Mouse (Mus musculus): ENCODE results near the gene Scaf11. TPM values are rescaled to one million over a fixed set of nuclear protein-coding genes. Genes with fewer than 3 reads are reported as not detected.
A peak's percentile ranks its signal among the peaks of the same experiment; 100 is the strongest.
"Not testable (repeated sequence)": the region's sequence is repeated elsewhere in the genome, so short reads cannot be mapped to it uniquely, and the experiment has no call there.

Gene Scaf11
- polyA plus RNA-seq, 1 experiment from 2014 or later, result 125 TPM

GRCm38 (mm10) chr15:96460451-96460729 is 253 bp downstream of the Scaf11 start:
- Histone ChIP-seq H3K27me3 (ENCODE audit: low read depth, poor library complexity, severe bottlenecking) (no peaks in the 10 kb centered on the region), H3K27ac (peak overlapping the region; percentile 99), H3K4me1 (peaks cover 36% of the 10 kb centered on the region), H3K4me3 (peak overlapping the region; percentile 94), H3K36me3 (peaks cover 22% of the 10 kb centered on the region), H3K9me3 (replicated peaks) (no peaks in the 10 kb centered on the region)
- WGBS, result under 1% methylated on average over 47 of the region's 50 CpGs
- DNase-seq (ENCODE audit: low spot score), result no peak

DNA sequence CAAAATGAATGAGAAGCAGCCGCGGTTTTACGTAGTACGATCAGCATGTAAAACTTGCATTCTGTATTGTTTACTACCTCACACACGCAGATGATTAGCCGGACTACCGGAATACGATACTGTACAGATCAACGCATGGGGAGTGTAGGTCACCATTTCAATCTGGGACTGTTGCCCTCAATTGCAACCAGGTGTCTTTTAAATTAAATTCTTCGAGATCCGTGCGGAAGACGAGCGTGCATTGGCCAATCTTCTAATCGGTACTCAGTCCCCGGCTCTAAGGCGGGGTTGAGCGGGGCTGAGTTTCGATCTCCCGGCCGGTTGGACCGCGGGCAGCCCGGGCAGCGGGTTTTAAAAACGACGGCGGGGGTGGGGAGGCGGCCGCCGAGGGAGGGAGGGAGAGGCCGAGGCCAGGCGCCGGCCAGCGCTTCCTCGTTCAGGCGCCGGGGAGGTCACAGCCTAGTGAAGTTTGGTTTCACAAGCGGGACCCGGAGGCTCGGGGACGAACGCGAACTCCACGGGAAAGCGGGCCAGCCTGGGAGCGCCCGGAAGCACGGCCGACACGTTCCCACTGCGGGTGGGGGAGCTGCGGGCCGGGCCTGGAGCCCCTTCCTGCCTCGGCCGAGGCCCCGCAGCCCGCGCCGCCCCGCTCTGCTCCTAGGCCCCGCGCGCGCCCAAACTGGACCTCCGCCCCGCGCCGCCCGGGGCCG is 747 bp downstream of the Scaf11 start:
- WGBS, result under 1% methylated on average over 71 of the region's 71 CpGs
- H3K27ac ChIP-seq, result peak overlapping the region; percentile 99
- H3K36me3 ChIP-seq, result peaks cover 22% of the 10 kb centered on the region
- no peaks in the 10 kb centered on the region for H3K9me3 ChIP-seq (replicated peaks)
- DNase-seq (ENCODE audit: low spot score), result peak; percentile 79
- H3K4me3 ChIP-seq, result peak overlapping the region; percentile 94
- H3K4me1 ChIP-seq, result peaks cover 36% of the 10 kb centered on the region
- H3K27me3 ChIP-seq (ENCODE audit: low read depth, poor library complexity, severe bottlenecking), result no peaks in the 10 kb centered on the region

- H3K4me3 ChIP-seq, result no peak overlapping the region
- DNase-seq (ENCODE audit: low spot score), result no peak
- WGBS, result 95% methylated on average over 3 of the region's 3 CpGs
Observed at GRCm38 (mm10) chr15:96458273-96458672, 2.4 kb downstream of the Scaf11 start.

DNA sequence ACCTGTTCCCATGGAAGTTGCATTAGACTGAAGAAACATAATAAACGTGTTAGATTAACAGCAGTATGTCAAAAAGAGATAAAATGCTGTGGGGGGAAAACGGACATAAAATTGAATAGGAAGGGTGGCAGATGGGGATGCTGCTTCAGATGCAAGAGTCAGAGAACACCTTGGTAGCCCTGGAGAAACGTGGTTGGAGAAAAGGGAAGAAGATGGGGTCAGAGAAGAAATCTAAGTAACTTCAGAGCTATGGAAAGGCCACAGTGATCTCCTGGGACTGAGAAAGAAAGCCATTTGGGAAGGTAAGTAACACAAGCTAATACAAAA is 3.3 kb downstream of the Scaf11 start:
- DNase-seq (ENCODE audit: low spot score), result no peak
- Histone ChIP-seq H3K36me3 (peaks cover 26% of the 10 kb centered on the region), H3K27ac (no peak overlapping the region), H3K4me3 (no peak overlapping the region), H3K9me3 (replicated peaks) (no peaks in the 10 kb centered on the region), H3K4me1 (peaks cover 32% of the 10 kb centered on the region), H3K27me3 (ENCODE audit: low read depth, poor library complexity, severe bottlenecking) (no peaks in the 10 kb centered on the region)
- 80% methylated on average over 3 of the region's 3 CpGs for WGBS

More at GRCm38 (mm10) chr15:96458273-96458672, 2.4 kb downstream of the Scaf11 start:
- Histone ChIP-seq H3K36me3 (peaks cover 26% of the 10 kb centered on the region), H3K4me1 (peaks cover 36% of the 10 kb centered on the region), H3K27ac (no peak overlapping the region), H3K27me3 (ENCODE audit: low read depth, poor library complexity, severe bottlenecking) (no peaks in the 10 kb centered on the region), H3K9me3 (replicated peaks) (no peaks in the 10 kb centered on the region)

GRCm38 (mm10) chr15:96456651-96457337 is 3.8 kb downstream of the Scaf11 start:
- no peak overlapping the region for H3K4me3 ChIP-seq
- DNase-seq (ENCODE audit: low spot score), result no peak
- no peak overlapping the region for H3K27ac ChIP-seq
- H3K27me3 ChIP-seq (ENCODE audit: low read depth, poor library complexity, severe bottlenecking), result no peaks in the 10 kb centered on the region
- WGBS, result 90% methylated on average over 5 of the region's 5 CpGs
- peaks cover 30% of the 10 kb centered on the region for H3K36me3 ChIP-seq
- no peaks in the 10 kb centered on the region for H3K9me3 ChIP-seq (replicated peaks)
- peaks cover 27% of the 10 kb centered on the region for H3K4me1 ChIP-seq

GRCm38 (mm10) chr15:96455595-96456214 is 4.9 kb downstream of the Scaf11 start:
- no peak overlapping the region for H3K4me3 ChIP-seq
- no peak for DNase-seq (ENCODE audit: low spot score)
- H3K27ac ChIP-seq, result no peak overlapping the region
- 88% methylated on average over 4 of the region's 4 CpGs for WGBS
- H3K4me1 ChIP-seq, result peaks cover 18% of the 10 kb centered on the region
- H3K36me3 ChIP-seq, result peaks cover 41% of the 10 kb centered on the region
- H3K27me3 ChIP-seq (ENCODE audit: low read depth, poor library complexity, severe bottlenecking), result no peaks in the 10 kb centered on the region
- no peaks in the 10 kb centered on the region for H3K9me3 ChIP-seq (replicated peaks)

DNA sequence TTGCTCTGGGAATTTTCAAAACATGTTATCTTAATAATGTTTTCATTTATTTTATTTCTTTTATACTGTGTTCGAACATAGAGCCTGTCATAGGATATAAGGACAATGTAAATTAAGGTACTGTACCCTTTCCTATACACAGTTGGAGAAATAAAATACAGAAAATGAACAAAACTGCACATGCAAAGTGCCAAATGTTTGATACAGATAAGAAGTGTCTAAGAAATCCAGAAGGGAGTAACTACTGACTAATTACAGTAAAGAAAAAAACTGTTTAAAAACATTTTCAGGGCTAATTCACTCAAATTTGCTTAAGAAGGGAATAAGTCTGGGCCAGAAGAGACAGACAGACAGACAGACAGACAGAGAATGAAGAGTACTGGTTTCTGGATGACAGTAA is 7.3 kb downstream of the Scaf11 start:
- no peak for DNase-seq (ENCODE audit: low spot score)
- 90% methylated on average over 1 of the region's 1 CpGs for WGBS
- peaks cover 52% of the 10 kb centered on the region for H3K36me3 ChIP-seq
- peaks cover 6% of the 10 kb centered on the region for H3K4me1 ChIP-seq
- no peaks in the 10 kb centered on the region for H3K27me3 ChIP-seq (ENCODE audit: low read depth, poor library complexity, severe bottlenecking)
- no peak overlapping the region for H3K4me3 ChIP-seq
- H3K27ac ChIP-seq, result no peak overlapping the region
- H3K9me3 ChIP-seq (replicated peaks), result no peaks in the 10 kb centered on the region

- no peak for DNase-seq (ENCODE audit: low spot score)
- H3K36me3 ChIP-seq, result peaks cover 66% of the 10 kb centered on the region
- H3K4me3 ChIP-seq, result no peak overlapping the region
- no peaks in the 10 kb centered on the region for H3K4me1 ChIP-seq
- no peaks in the 10 kb centered on the region for H3K9me3 ChIP-seq (replicated peaks)
- H3K27me3 ChIP-seq (ENCODE audit: low read depth, poor library complexity, severe bottlenecking), result no peaks in the 10 kb centered on the region
- WGBS, result 93% methylated on average over 7 of the region's 7 CpGs
- no peak overlapping the region for H3K27ac ChIP-seq
Observed at GRCm38 (mm10) chr15:96448656-96449299, 11.9 kb downstream of the Scaf11 start.

- Histone ChIP-seq H3K36me3 (peaks cover 78% of the 10 kb centered on the region), H3K27me3 (ENCODE audit: low read depth, poor library complexity, severe bottlenecking) (no peaks in the 10 kb centered on the region), H3K27ac (no peak overlapping the region), H3K4me1 (no peaks in the 10 kb centered on the region), H3K9me3 (replicated peaks) (no peaks in the 10 kb centered on the region), H3K4me3 (no peak overlapping the region)
- no peak for DNase-seq (ENCODE audit: low spot score)
- 85% methylated on average over 10 of the region's 10 CpGs for WGBS
Observed at GRCm38 (mm10) chr15:96446785-96447184, 13.9 kb downstream of the Scaf11 start.

DNA sequence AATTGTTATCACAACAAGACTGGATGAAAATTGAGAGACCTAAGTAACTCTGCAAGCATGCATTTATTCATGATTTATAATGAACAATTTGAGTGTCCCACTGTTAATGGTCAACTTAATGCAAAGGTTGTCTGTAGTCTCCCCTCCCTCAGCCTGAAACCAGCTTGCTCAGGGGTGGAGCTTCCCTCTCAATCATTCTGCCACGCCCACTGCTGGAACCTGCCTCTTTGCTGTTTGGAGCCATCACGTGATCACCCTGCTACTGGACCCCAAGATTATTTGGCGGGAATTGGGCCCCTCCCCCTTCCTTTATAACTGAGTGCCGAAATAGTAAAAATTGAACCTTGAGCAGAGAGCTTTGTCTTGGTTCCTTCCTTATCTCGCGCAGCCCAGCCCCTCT is 19.2 kb downstream of the Scaf11 start:
- peaks cover 80% of the 10 kb centered on the region for H3K36me3 ChIP-seq
- not testable (repeated sequence) for H3K4me1 ChIP-seq; DNase-seq (ENCODE audit: low spot score); H3K27me3 ChIP-seq (ENCODE audit: low read depth, poor library complexity, severe bottlenecking); H3K27ac ChIP-seq; H3K4me3 ChIP-seq; H3K9me3 ChIP-seq (replicated peaks)
- 81% methylated on average over 6 of the region's 6 CpGs for WGBS

GRCm38 (mm10) chr15:96434202-96434601 is 26.4 kb downstream of the Scaf11 start:
- Histone ChIP-seq H3K9me3 (replicated peaks) (no peaks in the 10 kb centered on the region), H3K4me1 (no peaks in the 10 kb centered on the region), H3K27me3 (ENCODE audit: low read depth, poor library complexity, severe bottlenecking) (no peaks in the 10 kb centered on the region), H3K36me3 (peaks cover 81% of the 10 kb centered on the region), H3K4me3 (no peak overlapping the region), H3K27ac (no peak overlapping the region)
- 91% methylated on average over 1 of the region's 1 CpGs for WGBS
- no peak for DNase-seq (ENCODE audit: low spot score)

GRCm38 (mm10) chr15:96419920-96420319 is 40.7 kb downstream of the Scaf11 start:
- Histone ChIP-seq H3K27me3 (ENCODE audit: low read depth, poor library complexity, severe bottlenecking) (no peaks in the 10 kb centered on the region), H3K4me3 (no peak overlapping the region), H3K36me3 (peaks cover 99% of the 10 kb centered on the region), H3K4me1 (no peaks in the 10 kb centered on the region), H3K27ac (no peak overlapping the region), H3K9me3 (replicated peaks) (no peaks in the 10 kb centered on the region)
- 94% methylated on average over 8 of the region's 8 CpGs for WGBS
- peak; percentile 28 for DNase-seq (ENCODE audit: low spot score)

DNA sequence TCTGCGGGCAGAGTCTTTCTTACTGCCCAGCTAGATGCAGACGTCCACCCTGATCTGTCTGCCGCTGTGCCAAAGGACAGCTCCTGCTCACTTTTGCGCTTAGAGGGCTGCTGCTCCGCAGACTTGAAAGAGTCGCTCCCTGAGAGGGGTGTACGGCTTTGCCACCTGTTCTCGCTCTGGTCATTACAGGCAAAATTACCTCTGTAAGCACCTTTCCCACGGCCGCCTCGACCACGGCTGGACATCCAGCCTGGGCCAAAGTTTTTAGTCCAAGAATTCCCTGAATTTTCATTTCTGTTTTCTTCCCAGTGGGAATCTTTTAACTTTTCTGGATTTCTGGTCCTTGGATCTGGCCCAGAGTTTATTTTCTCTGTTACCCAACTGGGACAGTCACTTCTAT is 42.5 kb downstream of the Scaf11 start:
- whole genome bisulfite sequencing, result 94% methylated on average over 12 of the region's 12 CpGs
- Histone ChIP-seq H3K36me3 (peaks cover 99% of the 10 kb centered on the region), H3K27ac (no peak overlapping the region), H3K4me1 (no peaks in the 10 kb centered on the region), H3K4me3 (no peak overlapping the region), H3K9me3 (replicated peaks) (no peaks in the 10 kb centered on the region), H3K27me3 (ENCODE audit: low read depth, poor library complexity, severe bottlenecking) (no peaks in the 10 kb centered on the region)
- no peak for DNase-seq (ENCODE audit: low spot score)
